Mouse (Mus musculus): ENCODE data around the gene Igfals.

The Igfals gene

GRCm38 (mm10) chr17:24865776-24866175, at the start of gene Igfals:
TSS of gene Igfals (plus strand) at chr17:24865997.
- in situ Hi-C loops (cut with MboI; ENCODE audit: unreplicated experiment in 2 of 2): no loop called here

GRCm38 (mm10) chr17:24817503-24817902, 48.3 kb upstream of the Igfals start:
- in situ Hi-C loops (cut with MboI; ENCODE audit: unreplicated experiment in 2 of 2): loop anchor here in 1 of 2 experiments (5.0 kb wide), 1 partner anchor 75 kb away; no protein-coding TSS in a partner anchor

GRCm38 (mm10) chr17:24818172-24818571, 47.6 kb upstream of the Igfals start:
- in situ Hi-C loops (cut with MboI; ENCODE audit: unreplicated experiment in 2 of 2): loop anchor here in 1 of 2 experiments (5.0 kb wide), 1 partner anchor 76 kb away; no protein-coding TSS in a partner anchor

GRCm38 (mm10) chr17:24819469-24819868, 46.3 kb upstream of the Igfals start:
- in situ Hi-C loops (cut with MboI; ENCODE audit: unreplicated experiment in 2 of 2): loop anchor here in 1 of 2 experiments (5.0 kb wide), 1 partner anchor 77 kb away; no protein-coding TSS in a partner anchor

- in situ Hi-C loops (cut with MboI; ENCODE audit: unreplicated experiment in 2 of 2): no loop called here
Observed at GRCm38 (mm10) chr17:24821351-24822280, 44.2 kb upstream of the Igfals start.

GRCm38 (mm10) chr17:24839842-24840241, 26.0 kb upstream of the Igfals start, which contains the start of gene Hagh:
TSS of gene Hagh (plus strand) at chr17:24840143.
- in situ Hi-C loops (cut with MboI; ENCODE audit: unreplicated experiment in 2 of 2): no loop called here

GRCm38 (mm10) chr17:24840341-24840740, 25.5 kb upstream of the Igfals start:
- in situ Hi-C loops (cut with MboI; ENCODE audit: unreplicated experiment in 2 of 2): no loop called here

- in situ Hi-C loops (cut with MboI; ENCODE audit: unreplicated experiment in 2 of 2): no loop called here
Observed at GRCm38 (mm10) chr17:24841133-24841532, 24.7 kb upstream of the Igfals start.

GRCm38 (mm10) chr17:24842631-24843030, 23.2 kb upstream of the Igfals start:
- in situ Hi-C loops (cut with MboI; ENCODE audit: unreplicated experiment in 2 of 2): no loop called here

- in situ Hi-C loops (cut with MboI; ENCODE audit: unreplicated experiment in 2 of 2): no loop called here
Observed at GRCm38 (mm10) chr17:24844525-24844924, 21.3 kb upstream of the Igfals start.

GRCm38 (mm10) chr17:24847386-24847785, 18.4 kb upstream of the Igfals start:
- in situ Hi-C loops (cut with MboI; ENCODE audit: unreplicated experiment in 2 of 2): no loop called here

GRCm38 (mm10) chr17:24848600-24849031, 17.2 kb upstream of the Igfals start:
- in situ Hi-C loops (cut with MboI; ENCODE audit: unreplicated experiment in 2 of 2): no loop called here

- in situ Hi-C loops (cut with MboI; ENCODE audit: unreplicated experiment in 2 of 2): no loop called here
Observed at GRCm38 (mm10) chr17:24849733-24850064, 16.1 kb upstream of the Igfals start.

GRCm38 (mm10) chr17:24850065-24850772, 15.6 kb upstream of the Igfals start, which contains the start of gene Fahd1:
TSS of gene Fahd1 (minus strand) at chr17:24850364.
- in situ Hi-C loops (cut with MboI; ENCODE audit: unreplicated experiment in 2 of 2): no loop called here

GRCm38 (mm10) chr17:24850773-24851127, 15.0 kb upstream of the Igfals start:
- in situ Hi-C loops (cut with MboI; ENCODE audit: unreplicated experiment in 2 of 2): no loop called here

- in situ Hi-C loops (cut with MboI; ENCODE audit: unreplicated experiment in 2 of 2): no loop called here
Observed at GRCm38 (mm10) chr17:24851381-24852125, 14.2 kb upstream of the Igfals start.

- in situ Hi-C loops (cut with MboI; ENCODE audit: unreplicated experiment in 2 of 2): no loop called here
Observed at GRCm38 (mm10) chr17:24855838-24856464, 9.8 kb upstream of the Igfals start.

- in situ Hi-C loops (cut with MboI; ENCODE audit: unreplicated experiment in 2 of 2): no loop called here
Observed at GRCm38 (mm10) chr17:24856589-24856988, 9.2 kb upstream of the Igfals start.

GRCm38 (mm10) chr17:24857831-24858470, 7.8 kb upstream of the Igfals start:
- in situ Hi-C loops (cut with MboI; ENCODE audit: unreplicated experiment in 2 of 2): no loop called here

GRCm38 (mm10) chr17:24858967-24859366, 6.8 kb upstream of the Igfals start:
- in situ Hi-C loops (cut with MboI; ENCODE audit: unreplicated experiment in 2 of 2): no loop called here
